Mouse (Mus musculus): ENCODE results near the gene Ern2.

Ern2 gene

DNA sequence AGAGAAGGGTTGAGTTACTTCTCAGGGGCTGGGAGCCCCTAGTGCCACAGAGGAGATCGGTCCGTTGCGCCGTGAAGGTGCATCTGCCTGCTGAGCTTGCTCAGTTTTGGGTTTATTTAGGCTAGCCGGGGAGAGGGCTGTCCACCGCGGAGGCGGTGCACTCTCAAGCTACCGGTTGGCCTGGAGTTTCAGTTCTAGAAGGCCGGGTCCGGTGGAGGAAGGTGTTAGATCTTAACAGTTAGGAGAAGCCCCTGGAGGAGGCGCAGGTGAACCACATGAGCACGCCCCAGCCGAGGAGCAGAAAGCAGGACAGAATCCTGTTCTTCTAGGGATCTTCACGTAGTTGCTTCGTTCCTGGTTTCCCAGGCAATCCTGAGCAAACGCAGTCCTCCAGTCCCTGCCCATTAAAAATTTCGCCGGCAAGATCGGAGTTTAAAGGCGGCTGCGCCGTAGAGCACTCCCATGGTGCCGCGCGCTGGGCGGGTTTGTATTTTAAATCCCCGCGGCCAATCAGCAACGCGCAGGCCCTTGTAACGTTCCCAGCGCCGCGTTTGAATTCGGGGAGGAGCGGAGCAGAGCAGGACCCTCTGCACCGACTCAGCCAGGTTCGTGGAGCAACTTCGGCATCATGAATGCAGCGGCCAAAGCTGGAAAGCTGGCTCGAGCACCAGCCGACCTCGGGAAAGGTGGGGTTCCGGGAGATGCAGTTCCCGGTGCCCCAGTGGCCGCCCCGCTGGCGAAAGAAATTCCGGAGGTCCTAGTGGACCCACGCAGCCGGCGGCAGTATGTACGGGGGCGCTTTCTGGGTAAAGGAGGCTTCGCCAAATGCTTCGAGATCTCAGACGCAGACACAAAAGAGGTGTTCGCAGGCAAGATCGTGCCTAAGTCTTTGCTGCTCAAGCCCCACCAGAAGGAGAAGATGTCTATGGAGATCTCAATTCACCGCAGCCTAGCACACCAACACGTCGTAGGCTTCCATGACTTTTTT, 26.8 kb downstream of the Ern2 start, which contains the start of gene Plk1:
TSS of gene Plk1 (plus strand) at position 525 of the 988 bp plus-strand sequence.
- DNase-seq (ENCODE audit: low spot score in 2 of 2), result peak; percentile 24 to 32

DNA sequence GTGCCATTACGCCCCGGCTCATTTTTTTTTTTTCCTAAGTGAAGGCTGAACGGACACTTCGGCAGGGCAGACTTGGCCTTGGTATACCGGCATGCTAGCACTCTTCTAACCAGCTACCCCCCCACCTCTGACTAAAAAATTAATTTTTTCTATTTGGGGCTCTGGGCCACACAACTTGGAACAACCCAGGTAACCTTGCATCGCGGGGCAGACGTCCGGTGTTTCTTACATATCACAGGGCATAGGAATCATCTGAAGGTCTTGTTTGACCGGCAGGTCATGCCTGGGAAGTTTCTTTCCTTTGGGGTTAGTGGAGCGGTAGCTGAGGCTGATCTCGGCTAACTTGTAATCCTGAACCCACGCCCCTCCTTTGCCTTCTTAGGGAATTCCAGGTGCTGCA, 27.5 kb downstream of the Ern2 start:
- no peak for DNase-seq (ENCODE audit: low spot score in 2 of 2)

DNA sequence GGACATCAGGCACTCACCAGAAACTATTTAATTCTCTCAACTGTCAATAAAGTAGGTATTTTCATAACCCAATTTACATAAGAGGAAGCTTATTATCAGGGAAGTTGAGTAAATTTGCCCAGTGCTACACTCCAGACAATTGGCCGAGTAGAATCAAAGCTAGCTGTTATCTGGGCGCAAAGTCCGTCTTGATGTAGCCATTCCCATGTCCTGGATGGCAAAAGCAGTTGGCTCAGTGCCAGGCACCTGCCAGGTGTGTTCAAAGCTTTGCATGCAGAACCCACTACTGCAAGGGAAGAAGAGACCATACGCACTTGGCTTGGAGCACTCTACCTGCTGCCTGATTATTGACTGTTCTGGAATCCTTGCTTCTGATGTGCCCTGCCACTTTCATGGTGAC, 33.5 kb downstream of the Ern2 start:
- DNase-seq (ENCODE audit: low spot score in 2 of 2), result no peak

DNA sequence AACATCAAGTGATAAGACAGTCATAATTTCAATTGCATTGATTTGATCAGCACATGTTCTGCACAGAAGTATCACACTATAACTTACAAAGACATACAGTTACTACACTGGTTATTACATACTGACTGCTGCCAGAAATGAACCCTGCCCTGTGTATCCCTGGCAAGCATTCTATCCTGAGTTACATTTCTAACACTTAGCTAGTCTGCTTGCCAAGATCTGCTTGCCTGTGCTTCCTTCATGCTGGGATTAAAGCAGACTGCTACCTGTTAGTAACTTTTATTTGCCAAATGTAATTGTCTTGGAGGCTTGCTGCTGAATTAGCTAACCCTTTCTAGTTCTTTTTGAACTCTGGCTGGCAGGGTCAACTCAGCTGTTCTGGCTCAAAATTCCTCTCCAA, 45.0 kb downstream of the Ern2 start:
- DNase-seq (ENCODE audit: low spot score in 2 of 2), result no peak

DNA sequence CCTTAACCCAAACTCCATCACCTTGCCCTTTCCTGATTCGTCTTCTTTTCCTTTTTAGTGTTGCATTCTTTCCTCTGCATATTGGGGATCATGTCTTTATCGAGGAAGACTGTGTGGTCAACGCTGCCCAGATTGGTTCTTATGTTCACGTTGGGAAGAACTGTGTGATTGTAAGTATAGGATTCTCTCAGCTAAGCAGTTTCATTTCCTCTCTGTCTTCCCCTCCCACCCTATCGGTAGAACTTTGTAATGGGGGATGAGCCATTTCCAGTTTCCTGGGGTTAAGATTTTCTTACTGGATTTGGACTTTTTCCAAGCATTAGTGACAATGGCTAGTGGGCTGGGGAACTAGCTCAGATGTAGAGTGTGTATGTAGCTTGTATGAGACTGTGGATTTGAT, 47.8 kb downstream of the Ern2 start:
- DNase-seq (ENCODE audit: low spot score in 2 of 2), result no peak

DNA sequence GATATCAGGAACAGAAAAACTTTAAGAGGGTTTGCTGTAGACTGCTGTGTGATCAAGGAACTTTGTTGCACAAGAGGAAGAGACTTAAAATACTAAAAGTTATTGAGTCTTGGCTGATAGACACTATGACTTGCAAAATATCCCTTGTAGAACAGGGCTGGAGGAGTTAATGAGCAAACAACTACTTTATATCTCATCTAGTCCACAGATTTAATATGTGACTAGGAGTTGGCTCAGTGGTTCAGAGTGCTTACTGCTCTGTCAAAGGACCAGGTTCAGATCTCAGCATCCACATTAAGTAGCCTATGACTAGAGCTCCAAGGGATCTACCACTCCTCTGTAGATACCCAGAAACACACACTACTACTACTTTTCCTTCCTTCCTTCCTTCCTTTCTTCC, 48.9 kb downstream of the Ern2 start:
- DNase-seq (ENCODE audit: low spot score in 2 of 2), result no peak

DNA sequence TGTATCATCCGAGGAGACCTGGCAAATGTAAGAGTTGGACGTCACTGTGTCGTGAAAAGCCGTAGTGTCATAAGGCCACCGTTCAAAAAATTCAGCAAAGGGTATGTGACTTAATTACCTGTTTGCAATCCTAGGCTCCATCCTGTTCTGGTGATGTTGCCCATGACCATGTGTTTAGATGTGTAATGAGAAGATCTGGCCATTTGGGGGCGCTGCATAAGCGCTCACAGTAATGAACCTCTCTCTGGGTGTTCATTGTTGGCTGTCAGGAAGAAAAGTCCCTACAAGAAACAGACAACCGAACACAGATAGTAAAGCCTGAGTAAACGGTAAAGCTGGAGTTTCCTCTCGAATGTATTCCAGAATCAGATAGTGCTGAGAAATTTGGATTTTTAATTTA, 50.9 kb downstream of the Ern2 start:
- peak; percentile 19 to 30 for DNase-seq (ENCODE audit: low spot score in 2 of 2)

DNA sequence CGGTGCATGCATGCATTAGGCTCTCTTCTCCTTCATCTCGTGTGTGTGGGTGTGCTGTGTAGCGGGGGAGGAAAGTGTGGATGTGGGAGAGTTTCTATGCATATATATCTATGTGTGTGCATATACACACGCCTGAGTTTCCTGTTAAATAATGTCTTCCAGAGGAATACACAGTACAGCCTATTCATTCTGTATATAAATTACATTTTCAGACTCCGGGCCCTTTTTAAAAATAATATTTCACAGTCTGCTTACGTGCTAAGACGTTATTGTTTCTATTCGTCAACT, 52.7 kb downstream of the Ern2 start:
- DNase-seq (ENCODE audit: low spot score in 2 of 2), result no peak

DNA sequence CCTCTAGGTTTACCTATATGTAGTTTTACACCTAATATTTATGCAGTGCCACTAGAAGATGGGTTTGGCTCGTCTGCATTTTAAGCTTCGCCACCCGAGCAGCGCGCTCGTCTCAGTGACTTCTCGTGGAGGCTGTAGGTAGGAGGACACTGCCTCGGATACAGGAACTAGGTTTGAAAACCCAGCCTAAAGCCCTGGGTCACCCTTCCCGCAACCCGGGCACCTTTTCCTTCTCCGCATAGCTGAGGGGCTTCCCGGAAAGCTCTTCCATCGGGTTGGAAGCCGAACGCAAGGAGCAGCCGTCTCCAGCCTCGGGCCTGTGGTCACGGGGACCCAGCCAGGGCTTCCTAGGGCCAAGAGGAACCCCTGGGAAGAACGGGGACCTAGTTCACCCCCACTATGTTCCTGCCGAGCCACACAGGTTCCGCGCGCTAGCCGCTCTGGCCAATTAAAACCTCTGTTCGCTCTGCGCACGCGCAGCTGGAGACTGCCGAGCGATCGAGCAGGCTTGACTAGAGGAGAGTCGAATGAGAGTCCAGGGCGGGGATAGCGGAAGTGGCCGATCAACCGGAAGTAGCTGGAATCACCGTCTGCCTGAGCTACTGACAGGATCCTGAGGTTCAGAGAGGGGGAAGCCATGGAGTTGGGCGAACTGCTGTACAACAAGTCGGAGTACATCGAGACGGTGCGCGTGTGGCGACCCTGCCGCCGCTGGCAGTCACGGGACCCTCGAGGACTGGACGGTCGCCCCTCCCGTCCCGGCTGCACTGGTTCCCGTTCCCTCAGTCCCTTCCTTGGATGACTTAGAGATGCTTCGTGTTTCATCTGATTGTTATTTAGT, 53.3 kb downstream of the Ern2 start, which contains the start of the genes Palb2 and Dctn5:
TSS of gene Palb2 (minus strand) at position 489 of the 841 bp plus-strand sequence.
TSS of gene Dctn5 (plus strand) at position 545 of the 841 bp plus-strand sequence.
- peak; percentile 96 to 97 for DNase-seq (ENCODE audit: low spot score in 2 of 2)

DNA sequence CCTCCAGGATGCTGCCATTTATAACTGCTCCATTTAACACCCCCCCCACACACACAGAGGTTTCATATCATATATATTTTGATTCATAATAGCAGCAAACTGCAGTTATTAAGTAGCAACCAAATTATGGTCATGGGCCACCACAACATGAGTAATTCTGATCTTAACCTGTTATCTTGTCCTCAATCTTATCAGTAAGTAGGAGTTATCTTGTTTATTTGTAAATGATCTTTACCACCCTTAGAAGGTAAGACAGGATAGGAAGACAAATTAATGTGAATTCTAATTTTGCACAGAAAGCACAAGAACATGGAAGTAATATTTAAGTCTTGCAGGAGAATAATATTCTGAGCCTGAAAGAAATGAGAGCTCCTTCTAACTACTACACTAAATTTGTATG, 54.2 kb downstream of the Ern2 start:
- DNase-seq (ENCODE audit: low spot score in 2 of 2), result no peak

DNA sequence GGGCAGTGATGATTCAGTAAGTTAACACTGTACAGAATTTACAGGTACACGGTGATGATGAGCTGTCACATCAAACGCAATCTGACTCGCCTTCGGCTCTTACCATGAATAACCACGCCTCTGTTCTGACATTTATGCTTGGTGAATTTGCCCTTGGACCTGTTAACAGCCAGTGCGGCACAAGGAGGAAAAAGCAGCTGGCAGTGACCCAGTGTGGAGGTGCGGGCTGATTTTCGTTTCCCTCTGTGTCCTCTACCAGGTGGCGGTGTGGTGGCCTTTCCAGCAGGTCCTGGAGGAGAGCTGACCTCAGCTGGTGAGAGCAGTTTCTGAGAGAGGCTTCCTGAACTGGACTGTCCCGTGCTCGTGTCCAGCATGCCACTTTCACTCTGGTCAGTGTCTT, 59.1 kb downstream of the Ern2 start:
- DNase-seq (ENCODE audit: low spot score in 2 of 2), result no peak

DNA sequence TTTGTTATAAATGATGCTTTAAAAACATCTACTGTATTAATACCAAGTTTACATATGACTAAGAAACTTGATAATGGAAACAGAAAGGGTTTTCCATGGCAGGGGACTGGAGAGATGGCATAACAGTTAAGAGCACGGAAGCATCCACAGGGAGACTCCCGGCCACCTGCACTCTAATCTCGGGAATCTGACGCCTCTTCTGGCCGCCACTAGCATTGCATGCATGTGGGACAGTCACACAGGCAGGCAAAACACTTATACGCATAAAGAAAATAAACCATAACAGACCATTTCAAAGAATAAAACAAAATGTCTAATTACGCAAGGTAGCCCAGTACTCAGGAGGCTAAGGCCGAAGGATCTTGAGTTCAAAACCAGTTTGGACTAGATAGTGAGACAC, 60.4 kb downstream of the Ern2 start:
- DNase-seq (ENCODE audit: low spot score in 2 of 2), result no peak

DNA sequence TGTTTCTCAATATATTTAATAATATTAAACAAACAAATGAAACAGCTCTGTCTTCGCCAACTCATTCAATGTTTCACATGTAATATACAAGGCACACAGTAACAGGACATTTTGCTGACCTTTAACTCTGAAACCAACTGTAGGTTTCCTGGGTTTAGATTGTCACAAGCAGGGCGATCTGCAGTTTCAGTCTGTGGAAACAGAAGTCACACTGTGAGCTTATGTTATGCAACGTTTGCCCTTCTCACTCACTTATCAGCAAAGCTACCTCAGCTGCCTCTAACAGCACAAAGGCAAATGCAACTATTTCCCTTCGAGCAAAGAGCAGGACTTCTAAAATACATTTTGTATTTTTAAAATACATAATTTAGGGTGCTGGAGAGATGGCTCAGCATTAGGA, 62.5 kb downstream of the Ern2 start:
- DNase-seq (ENCODE audit: low spot score in 2 of 2), result no peak
